Mouse (Mus musculus): ENCODE measurements around the gene Gm20708.

GRCm38 (mm10) chr11:117888168-117888852 is 78.8 kb downstream of the Gm20708 start:
- no peak for TF ChIP-seq TAL1 (IDR thresholded peaks at IDR 0.05; ENCODE audit: low read length)
- no peak for TF ChIP-seq GATA1 (IDR thresholded peaks at IDR 0.05; ENCODE audit: low read length)
